In genomic region chr15:89507751-89508150, GRCm38 (mm10) we compare ENCODE assay signal across 15 mouse cellular contexts. TPM values are rescaled to one million over a fixed set of nuclear protein-coding genes. Genes with fewer than 3 reads are reported as not detected.
"Had no signal": no experiment of that assay in that cellular context is flagged by ENCODE, and none has a peak within 500 bp of the region (broad histone marks: within the 10 kb centered on the region; RNA-seq: fewer than 3 reads in every experiment).

No protein-coding gene starts in this region.

- H3K36me3 ChIP-seq: liver, embryonic 15.5 days; stomach, embryonic 15.5 days had no signal

- H3K27ac ChIP-seq: liver, embryonic 15.5 days; macrophage; midbrain, embryonic 13.5 days; midbrain, embryonic 15.5 days; neural tube, embryonic 12.5 days; stomach, embryonic 15.5 days; stomach, postnatal 0 days had no signal

- H3K27me3 ChIP-seq: liver, embryonic 15.5 days; megakaryocyte, embryonic 14.5 days; midbrain, embryonic 13.5 days; midbrain, embryonic 15.5 days; neural tube, embryonic 12.5 days; stomach, embryonic 15.5 days had no signal

- H3K4me1 ChIP-seq: midbrain, embryonic 13.5 days; midbrain, embryonic 15.5 days; neural tube, embryonic 12.5 days; stomach, embryonic 15.5 days had no signal

- DNase-seq: liver, postnatal 0 days; lung, embryonic 14.5 days; lung, postnatal 10 days; right cerebral cortex, postnatal 14 days; thymus, adult 2 months; thymus, postnatal 25 days; thymus, postnatal 4 days had no signal

- H3K4me3 ChIP-seq: liver, embryonic 15.5 days; megakaryocyte, embryonic 14.5 days; midbrain, embryonic 13.5 days; midbrain, embryonic 15.5 days; neural tube, embryonic 12.5 days; stomach, embryonic 15.5 days had no signal

RNA-seq across cellular contexts. Expression of gene Shank3, which starts 8.3 kb away (rescaled TPM):
- polyA plus RNA-seq: macrophage had no signal

RNA-seq across cellular contexts. Expression of gene Mapk8ip2, which starts 54.0 kb away (rescaled TPM):
- polyA plus RNA-seq: liver, postnatal 0 days; macrophage had no signal
